Mouse (Mus musculus) hindbrain, embryonic 10.5 days (tissue): ENCODE data around the gene Pik3r2. TPM values are rescaled to one million over a fixed set of nuclear protein-coding genes. Genes with fewer than 3 reads are reported as not detected.
A peak's percentile ranks its signal among the peaks of the same experiment; 100 is the strongest.

Experiments
- DNase-seq: peaks from one replicate; pipeline ENCODE4 v3.0.0-alpha.2; 2017; ENCODE audit warnings: low spot score
- H3K27ac ChIP-seq: fragments of 300-500 bp; sonication (generic); 2 replicates; pipeline ENCODE4 v1.5.1; 2016; ENCODE audit warnings: mild to moderate bottlenecking, moderate library complexity
- H3K27me3 ChIP-seq: fragments of 300-500 bp; sonication (generic); 2 replicates; pipeline ENCODE4 v1.6.1; 2016; ENCODE audit warnings: mild to moderate bottlenecking; ENCODE audit not compliant: poor library complexity, insufficient read depth, severe bottlenecking
- H3K36me3 ChIP-seq: fragments of 300-500 bp; sonication (generic); 2 replicates; pipeline ENCODE4 v1.6.1; 2016; ENCODE audit warnings: mild to moderate bottlenecking, moderate library complexity
- H3K4me1 ChIP-seq: fragments of 300-500 bp; sonication (generic); replicated peaks from 2 replicates; pipeline ENCODE4 v1.6.1; 2016; ENCODE audit warnings: mild to moderate bottlenecking
- H3K4me3 ChIP-seq: fragments of 300-500 bp; sonication (generic); 2 replicates; pipeline ENCODE4 v1.5.1; 2016; ENCODE audit warnings: mild to moderate bottlenecking, moderate library complexity
- H3K9me3 ChIP-seq: fragments of 300-500 bp; sonication (generic); 2 replicates; pipeline ENCODE4 v1.6.1; 2016; ENCODE audit warnings: mild to moderate bottlenecking, moderate library complexity
- WGBS: fragments of 180-500 bp; shearing (Covaris S2); methylation state at CpG from one replicate; pipeline ENCODE4 v1.1.7; 2016; 5-methylcytosine and 5-hydroxymethylcytosine counted together
- polyA plus RNA-seq: library from polyadenylated mRNA; unstranded; fragments of >200 nt; fragmentation: Nextera tagmentation; extraction: Ambion mirVana; gene quantifications from 2 replicates; pipeline ENCODE4 v1.2.1, GENCODE M21; 2016

Gene Pik3r2
- polyA plus RNA-seq, 1 experiment from 2014 or later: 82.1 TPM

GRCm38 (mm10) chr8:70758616-70759561 lies 17.6 kb downstream of the Pik3r2 start:
- Histone ChIP-seq H3K4me3 (peak overlapping the region; percentile 81; the same call in 1 of the 2 replicates), H3K4me1 (peaks cover 58% of the 10 kb centered on the region), H3K9me3 (no peaks in the 10 kb centered on the region), H3K36me3 (peaks cover 31% of the 10 kb centered on the region), H3K27me3 (peaks cover 18% of the 10 kb centered on the region), H3K27ac (0 out of 2 replicates have a peak overlapping the region, but pooled peaks have one; percentile 16)
- no peak for DNase-seq
- 73% methylated on average over 19 of the region's 19 CpGs for WGBS

GRCm38 (mm10) chr8:70758308-70758615 lies 18.3 kb downstream of the Pik3r2 start:
- Histone ChIP-seq H3K36me3 (peaks cover 27% of the 10 kb centered on the region), H3K9me3 (no peaks in the 10 kb centered on the region), H3K27ac (no peak overlapping the region), H3K4me3 (peak overlapping the region; percentile 2; the same call in 1 of the 2 replicates), H3K4me1 (peaks cover 62% of the 10 kb centered on the region), H3K27me3 (peaks cover 18% of the 10 kb centered on the region)
- WGBS: 81% methylated on average over 7 of the region's 7 CpGs
- DNase-seq: no peak

- no peak overlapping the region for H3K4me3 ChIP-seq
- peaks cover 68% of the 10 kb centered on the region for H3K4me1 ChIP-seq
- H3K9me3 ChIP-seq: no peaks in the 10 kb centered on the region
- peaks cover 27% of the 10 kb centered on the region for H3K36me3 ChIP-seq
- peaks cover 18% of the 10 kb centered on the region for H3K27me3 ChIP-seq
- H3K27ac ChIP-seq: no peak overlapping the region
- DNase-seq: peak; percentile 43
- 66% methylated on average over 22 of the region's 22 CpGs for WGBS
Measured at GRCm38 (mm10) chr8:70757523-70758307, 18.8 kb downstream of the Pik3r2 start.

- no peak for DNase-seq
- Histone ChIP-seq H3K4me3 (no peak overlapping the region), H3K9me3 (no peaks in the 10 kb centered on the region), H3K36me3 (peaks cover 27% of the 10 kb centered on the region), H3K27ac (no peak overlapping the region), H3K4me1 (peaks cover 72% of the 10 kb centered on the region), H3K27me3 (peaks cover 18% of the 10 kb centered on the region)
- 91% methylated on average over 6 of the region's 6 CpGs for WGBS
Measured at GRCm38 (mm10) chr8:70756476-70757040, 20.0 kb downstream of the Pik3r2 start.

GRCm38 (mm10) chr8:70755661-70756475 lies 20.6 kb downstream of the Pik3r2 start:
- WGBS: 84% methylated on average over 24 of the region's 24 CpGs
- no peak for DNase-seq
- H3K27me3 ChIP-seq: peaks cover 18% of the 10 kb centered on the region
- no peaks in the 10 kb centered on the region for H3K9me3 ChIP-seq
- peaks cover 67% of the 10 kb centered on the region for H3K4me1 ChIP-seq
- H3K4me3 ChIP-seq: peak overlapping the region; percentile 69
- H3K36me3 ChIP-seq: peaks cover 27% of the 10 kb centered on the region
- H3K27ac ChIP-seq: 0 out of 2 replicates have a peak overlapping the region, but pooled peaks have one; percentile 85

- WGBS: 19% methylated on average over 50 of the region's 50 CpGs
- H3K36me3 ChIP-seq: peaks cover 27% of the 10 kb centered on the region
- peak overlapping the region; percentile 69 for H3K4me3 ChIP-seq
- H3K27ac ChIP-seq: peak overlapping the region; percentile 85
- no peaks in the 10 kb centered on the region for H3K9me3 ChIP-seq
- H3K4me1 ChIP-seq: peaks cover 60% of the 10 kb centered on the region
- peaks cover 20% of the 10 kb centered on the region for H3K27me3 ChIP-seq
- no peak for DNase-seq
Measured at GRCm38 (mm10) chr8:70754871-70755660, 21.4 kb downstream of the Pik3r2 start.

- DNase-seq: peak; percentile 97
- 8% methylated on average over 37 of the region's 37 CpGs for WGBS
- Histone ChIP-seq H3K9me3 (no peaks in the 10 kb centered on the region), H3K4me1 (peaks cover 52% of the 10 kb centered on the region), H3K36me3 (peaks cover 27% of the 10 kb centered on the region), H3K4me3 (peak within 1 kb of the TSS; percentile 69), H3K27ac (peak within 1 kb of the TSS; percentile 85), H3K27me3 (peaks cover 28% of the 10 kb centered on the region)
Measured at GRCm38 (mm10) chr8:70754043-70754870, 22.3 kb downstream of the Pik3r2 start, which contains the start of gene Rab3a. Rab3a (plus strand) TSS chr8:70754679.

- Histone ChIP-seq H3K4me3 (peak overlapping the region; percentile 27; the same call in 1 of the 2 replicates), H3K9me3 (no peaks in the 10 kb centered on the region), H3K4me1 (peaks cover 41% of the 10 kb centered on the region), H3K36me3 (peaks cover 21% of the 10 kb centered on the region), H3K27ac (peak overlapping the region; percentile 24), H3K27me3 (peaks cover 39% of the 10 kb centered on the region)
- DNase-seq: peak; percentile 33
- 30% methylated on average over 21 of the region's 21 CpGs for WGBS
Measured at GRCm38 (mm10) chr8:70753151-70753550, 23.4 kb downstream of the Pik3r2 start.

- Histone ChIP-seq H3K27me3 (peaks cover 49% of the 10 kb centered on the region), H3K9me3 (no peaks in the 10 kb centered on the region), H3K36me3 (peaks cover 11% of the 10 kb centered on the region), H3K27ac (peak overlapping the region; percentile 24; the same call in 1 of the 2 replicates), H3K4me3 (no peak overlapping the region), H3K4me1 (peaks cover 36% of the 10 kb centered on the region)
- WGBS: 38% methylated on average over 11 of the region's 11 CpGs
- DNase-seq: peak; percentile 71
Measured at GRCm38 (mm10) chr8:70752000-70752764, 24.3 kb downstream of the Pik3r2 start.

- DNase-seq: no peak
- 85% methylated on average over 13 of the region's 13 CpGs for WGBS
- Histone ChIP-seq H3K4me1 (peaks cover 27% of the 10 kb centered on the region), H3K9me3 (no peaks in the 10 kb centered on the region), H3K27ac (no peak overlapping the region), H3K36me3 (no peaks in the 10 kb centered on the region), H3K4me3 (no peak overlapping the region), H3K27me3 (peaks cover 54% of the 10 kb centered on the region)
Measured at GRCm38 (mm10) chr8:70750128-70750680, 26.3 kb downstream of the Pik3r2 start.
